Mouse (Mus musculus) hindbrain, embryonic 11.5 days (tissue): ENCODE measurements around the gene Zfp777. TPM values are rescaled to one million over a fixed set of nuclear protein-coding genes. Genes with fewer than 3 reads are reported as not detected.
A peak's percentile ranks its signal among the peaks of the same experiment; 100 is the strongest.

ENCODE experiments used
- ATAC-seq: fragments of 200-750 bp; cut with Nextera tagmentation; 2 replicates; pipeline ENCODE4 v1.8.0; 2017; ENCODE audit warnings: mild to moderate bottlenecking, moderate TSS enrichment, moderate library complexity; ENCODE audit not compliant: low FRiP score
- DNase-seq: peaks from one replicate; pipeline ENCODE4 v3.0.0-alpha.2; 2015; ENCODE audit warnings: low spot score
- H3K27ac ChIP-seq: fragments of 300-500 bp; sonication (generic); 2 replicates; pipeline ENCODE4 v1.5.1; 2014; ENCODE audit warnings: mild to moderate bottlenecking, low read depth, low read length
- H3K27me3 ChIP-seq: fragments of 300-500 bp; sonication (generic); 2 replicates; pipeline ENCODE4 v1.6.1; 2014; ENCODE audit warnings: mild to moderate bottlenecking, low read length, moderate library complexity, mixed read lengths; ENCODE audit not compliant: control insufficient read depth, insufficient read depth
- H3K36me3 ChIP-seq: fragments of 300-500 bp; sonication (generic); 2 replicates; pipeline ENCODE4 v1.6.1; 2014; ENCODE audit warnings: mild to moderate bottlenecking, low read length, moderate library complexity, mixed read lengths; ENCODE audit not compliant: control insufficient read depth, insufficient read depth
- H3K4me1 ChIP-seq: fragments of 300-500 bp; sonication (generic); replicated peaks from 2 replicates; pipeline ENCODE4 v1.6.1; 2014; ENCODE audit warnings: low read length, mixed read lengths; ENCODE audit not compliant: control insufficient read depth, insufficient read depth
- H3K4me2 ChIP-seq: fragments of 300-500 bp; sonication (generic); replicated peaks from 2 replicates; pipeline ENCODE4 v1.6.1; 2014; ENCODE audit warnings: mild to moderate bottlenecking, low read depth, low read length
- H3K4me3 ChIP-seq: fragments of 300-500 bp; sonication (generic); 2 replicates; pipeline ENCODE4 v1.5.1; 2014; ENCODE audit warnings: low read depth, low read length
- H3K9ac ChIP-seq: fragments of 300-500 bp; sonication (generic); 2 replicates; pipeline ENCODE4 v1.6.1; 2014; ENCODE audit warnings: low read depth, low read length
- H3K9me3 ChIP-seq: fragments of 300-500 bp; sonication (generic); 2 replicates; pipeline ENCODE4 v1.6.1; 2016; ENCODE audit warnings: low read length; ENCODE audit not compliant: control insufficient read depth
- WGBS: fragments of 180-500 bp; shearing (Covaris S2); extraction: QIAGEN DNeasy Blood & Tissue Kit; methylation state at CpG from one replicate; pipeline ENCODE4 v1.1.7; 2014; 5-methylcytosine and 5-hydroxymethylcytosine counted together
- polyA plus RNA-seq: library from polyadenylated mRNA; unstranded; fragments of >200 nt; fragmentation: Nextera tagmentation; extraction: Ambion mirVana; gene quantifications from 2 replicates; pipeline ENCODE4 v1.2.1, GENCODE M21; 2014

The Zfp777 gene
- polyA plus RNA-seq, result 9.3 and 9.7 TPM in 2 replicates

DNA sequence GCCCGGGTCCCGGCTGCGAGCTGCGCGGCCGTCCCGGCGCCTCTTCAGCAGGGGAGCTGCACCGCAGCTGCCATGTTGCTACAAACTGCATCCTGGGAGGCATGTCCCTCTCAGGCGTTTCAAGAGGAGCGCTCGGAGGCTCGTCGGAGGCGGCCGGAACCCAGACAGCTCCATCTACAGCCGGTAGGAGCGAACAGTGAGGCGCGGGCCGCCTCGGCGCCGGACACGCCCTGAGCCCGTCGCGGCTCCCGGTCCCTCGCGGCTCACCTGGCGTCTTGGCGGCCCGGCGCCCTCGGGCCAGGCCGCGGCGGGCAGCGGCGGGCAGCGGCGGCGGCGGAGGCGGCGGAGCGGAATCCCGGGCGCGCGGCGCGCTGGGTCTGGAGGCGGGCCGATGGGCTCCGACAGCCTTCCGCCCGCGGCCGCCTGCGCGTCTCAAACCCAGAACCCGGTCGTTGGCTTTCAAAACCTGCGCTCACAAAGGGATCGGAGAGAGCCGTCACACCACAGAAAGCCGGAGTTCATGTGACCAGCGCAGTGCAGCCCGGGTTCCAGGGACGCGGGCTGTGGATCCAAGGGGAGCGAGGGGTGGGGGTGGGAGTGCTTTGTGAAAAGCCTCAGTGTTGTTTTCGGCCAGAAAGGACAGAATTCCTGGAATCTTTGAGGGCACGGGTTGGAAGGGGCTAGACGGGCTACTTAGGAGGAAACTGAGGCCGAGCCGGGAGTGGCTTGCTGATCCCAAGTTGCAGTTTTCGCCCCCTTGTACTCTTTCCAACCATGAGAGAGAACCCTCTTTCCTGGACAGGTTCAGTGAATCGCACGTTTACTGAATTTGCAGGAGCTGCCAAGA, at the start of gene Zfp777:
Gene Zfp777 (minus strand): TSS at position 486 of the 847 bp plus-strand sequence.
- 0 out of 2 replicates have a peak, but pooled peaks cover 3% of the 10 kb centered on the region for H3K36me3 ChIP-seq
- no peaks in the 10 kb centered on the region for H3K27me3 ChIP-seq
- H3K9me3 ChIP-seq, result no peaks in the 10 kb centered on the region
- H3K9ac ChIP-seq, result peak within 1 kb of the TSS; percentile 90
- ATAC-seq, result peak; percentile 84
- peak; percentile 85 for DNase-seq
- under 1% methylated on average over 70 of the region's 82 CpGs for WGBS
- H3K4me1 ChIP-seq, result no peaks in the 10 kb centered on the region
- peak within 1 kb of the TSS; percentile 73 for H3K4me3 ChIP-seq
- H3K4me2 ChIP-seq, result peak within 1 kb of the TSS; percentile 76
- peak within 1 kb of the TSS; percentile 91 for H3K27ac ChIP-seq

DNA sequence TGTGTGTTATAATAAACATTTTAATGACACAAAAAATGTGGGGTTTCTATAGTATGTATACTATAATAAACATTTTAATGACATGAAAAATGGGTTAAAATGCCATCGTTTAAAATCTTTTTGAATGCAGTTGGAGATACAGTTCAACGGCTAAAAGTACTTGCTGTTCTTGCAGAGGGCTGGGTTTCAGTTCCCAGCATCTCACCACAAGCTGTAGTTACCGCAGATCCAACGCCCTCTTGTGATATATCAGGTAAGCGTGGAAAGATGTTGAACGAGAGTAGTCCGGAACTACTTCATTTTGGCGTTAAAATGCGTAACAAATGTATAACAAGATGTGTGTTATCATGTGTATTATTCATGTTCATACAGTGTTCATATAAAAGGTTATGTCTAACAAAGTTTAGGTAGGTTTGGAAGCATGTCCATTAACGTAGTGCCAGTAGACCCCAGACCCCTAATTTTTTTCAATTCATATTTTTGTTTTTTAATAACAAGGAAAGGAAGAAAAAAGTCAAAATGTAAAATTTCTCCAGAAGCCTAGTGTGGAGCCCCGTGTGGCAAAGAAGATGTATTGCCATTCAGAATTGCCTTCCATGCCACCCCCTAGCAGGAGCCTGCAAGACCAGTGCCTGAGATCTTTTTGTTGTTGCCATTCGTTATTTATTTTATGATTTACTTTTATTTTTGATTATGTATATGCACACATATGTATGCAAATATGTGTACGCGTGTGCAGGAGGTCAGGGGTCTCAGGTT, 38.4 kb upstream of the Zfp777 start:
- Histone ChIP-seq H3K4me3 (peak overlapping the region; percentile 89), H3K27ac (no peak overlapping the region), H3K9ac (no peak overlapping the region), H3K9me3 (no peaks in the 10 kb centered on the region), H3K4me2 (peak overlapping the region; percentile 74), H3K27me3 (no peaks in the 10 kb centered on the region), H3K36me3 (0 out of 2 replicates have a peak, but pooled peaks cover 6% of the 10 kb centered on the region), H3K4me1 (peaks cover 3% of the 10 kb centered on the region; the same call in 1 of the 2 replicates)
- WGBS, result 40% methylated on average over 14 of the region's 14 CpGs
- ATAC-seq (no peak), DNase-seq (peak; percentile 14)

DNA sequence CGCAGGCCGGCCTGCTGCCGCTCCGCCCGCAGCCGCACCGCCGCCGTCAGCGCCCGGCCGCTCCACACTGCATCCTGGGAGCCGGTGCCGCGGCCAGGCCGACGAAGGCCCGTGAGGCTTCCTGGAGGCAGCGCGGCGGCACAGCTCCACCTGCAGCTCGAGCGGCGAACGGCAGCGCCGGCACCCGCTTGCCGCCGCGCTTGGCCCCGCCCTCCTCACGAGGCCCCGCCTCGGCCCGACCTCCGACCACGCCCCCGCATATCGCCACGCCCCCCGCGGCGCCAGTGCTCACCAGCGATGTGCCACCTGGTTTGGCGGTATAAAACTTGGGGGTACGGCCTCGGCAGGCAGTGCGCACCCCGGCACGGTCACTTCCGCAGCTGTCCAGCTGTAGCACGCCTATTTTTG, 37.8 kb upstream of the Zfp777 start, which contains the start of gene Zfp746:
Gene Zfp746 (minus strand): TSS at position 123 of the 408 bp plus-strand sequence.
- Histone ChIP-seq H3K4me2 (peak within 1 kb of the TSS; percentile 74), H3K27me3 (no peaks in the 10 kb centered on the region), H3K27ac (peak within 1 kb of the TSS; percentile 86), H3K4me1 (peaks cover 3% of the 10 kb centered on the region; the same call in 1 of the 2 replicates), H3K36me3 (peaks cover 8% of the 10 kb centered on the region; the same call in 1 of the 2 replicates), H3K4me3 (peak within 1 kb of the TSS; percentile 89), H3K9me3 (no peaks in the 10 kb centered on the region), H3K9ac (peak within 1 kb of the TSS; percentile 96)
- ATAC-seq (peak; percentile 95), DNase-seq (peak; percentile 93)
- WGBS, result under 1% methylated on average over 37 of the region's 53 CpGs

DNA sequence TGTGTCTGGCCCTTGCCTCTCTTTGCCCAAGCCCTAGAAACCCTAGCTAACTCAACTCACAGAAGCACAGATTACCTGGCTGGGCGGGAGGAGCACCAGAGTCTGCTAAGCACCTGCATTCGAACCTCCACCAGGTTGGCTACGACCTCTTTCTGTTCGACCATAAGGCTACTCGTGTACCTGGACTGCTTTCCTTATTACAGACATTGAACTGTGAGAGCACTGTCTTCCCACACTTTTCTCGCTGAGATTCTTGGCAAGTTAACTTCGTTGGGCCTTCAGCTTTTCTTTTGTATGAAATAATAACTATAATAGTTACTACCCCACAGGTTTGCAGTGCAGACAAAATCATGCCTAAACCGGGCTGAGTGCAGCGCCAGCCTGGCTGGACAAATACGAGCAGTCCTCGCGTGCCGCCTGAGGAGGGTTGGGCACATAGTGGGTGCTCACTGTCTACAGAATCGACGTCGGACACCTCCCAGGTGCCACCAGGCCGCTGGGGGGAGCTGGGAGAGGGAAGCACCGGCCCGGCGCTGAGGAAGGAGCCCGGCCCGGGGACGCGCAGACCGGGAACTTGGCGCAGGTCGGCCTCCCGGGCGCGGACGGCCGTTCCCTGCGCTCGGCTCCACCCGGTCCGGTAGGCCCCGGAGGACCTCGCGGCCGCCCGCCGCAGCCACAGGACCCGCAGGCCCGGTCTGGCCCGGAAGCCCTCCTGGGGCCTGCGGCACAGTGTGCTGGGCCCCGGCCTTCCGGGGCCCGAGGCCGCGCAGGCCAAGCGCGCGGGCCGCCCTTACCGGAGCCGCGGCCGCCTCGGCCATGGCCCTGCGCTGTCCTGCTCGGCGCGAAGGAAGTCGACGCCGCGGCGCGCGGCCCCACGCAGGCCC, 37.1 kb upstream of the Zfp777 start:
- Histone ChIP-seq H3K36me3 (peaks cover 8% of the 10 kb centered on the region), H3K4me1 (peaks cover 3% of the 10 kb centered on the region; the same call in 1 of the 2 replicates), H3K27ac (peak overlapping the region; percentile 86), H3K27me3 (no peaks in the 10 kb centered on the region), H3K4me3 (peak overlapping the region; percentile 89), H3K9me3 (no peaks in the 10 kb centered on the region), H3K9ac (peak overlapping the region; percentile 96), H3K4me2 (peak overlapping the region; percentile 74)
- ATAC-seq, result peak; percentile 93
- 3% methylated on average over 63 of the region's 72 CpGs for WGBS
- DNase-seq, result peak; percentile 74

DNA sequence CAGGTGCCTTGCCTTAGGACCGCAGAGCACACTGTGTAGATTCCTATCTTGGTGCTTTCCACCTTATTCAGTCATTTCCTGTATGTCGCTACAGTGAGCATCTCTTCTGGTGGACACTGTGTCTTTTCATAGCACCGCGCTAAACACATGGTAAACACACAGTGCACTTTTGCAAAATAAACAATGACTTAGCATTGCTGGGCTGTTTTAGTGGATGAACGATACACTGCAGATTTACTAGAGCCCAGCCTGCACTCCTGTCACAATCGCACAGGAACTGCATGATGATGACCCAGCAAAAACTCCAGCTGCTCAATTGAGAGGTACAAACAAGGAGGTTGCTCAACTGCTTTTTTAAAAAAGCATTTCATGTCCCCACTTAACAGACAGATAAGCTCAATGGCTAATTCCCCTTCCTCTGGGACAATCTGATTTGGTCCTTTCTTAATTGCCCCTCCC, 35.1 kb upstream of the Zfp777 start:
- 95% methylated on average over 6 of the region's 6 CpGs for WGBS
- DNase-seq (no peak), ATAC-seq (no peak)
- Histone ChIP-seq H3K27ac (no peak overlapping the region), H3K36me3 (peaks cover 11% of the 10 kb centered on the region), H3K9ac (no peak overlapping the region), H3K9me3 (no peaks in the 10 kb centered on the region), H3K4me1 (peaks cover 3% of the 10 kb centered on the region; the same call in 1 of the 2 replicates), H3K27me3 (no peaks in the 10 kb centered on the region), H3K4me2 (no peak overlapping the region), H3K4me3 (no peak overlapping the region)

DNA sequence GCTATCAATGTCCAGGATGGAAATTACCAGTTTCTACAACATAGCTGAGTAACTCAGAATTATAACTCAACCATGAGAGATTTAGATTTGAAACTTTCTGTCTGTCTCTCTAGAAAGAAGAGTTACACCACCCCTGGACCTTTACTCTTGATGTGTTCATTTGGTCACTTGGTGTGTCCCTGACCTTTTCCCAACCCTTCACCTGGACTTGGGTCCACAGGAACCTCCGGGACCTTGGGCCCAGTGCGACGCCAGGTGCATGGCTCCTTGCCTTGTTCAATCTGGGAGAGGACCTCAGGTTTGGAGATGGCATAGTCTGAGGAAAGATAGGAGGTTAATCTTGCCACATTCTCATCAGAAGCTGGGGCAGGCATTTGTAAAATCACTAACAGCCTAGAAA, 33.2 kb upstream of the Zfp777 start:
- 99% methylated on average over 3 of the region's 3 CpGs for WGBS
- ATAC-seq (no peak), DNase-seq (no peak)
- Histone ChIP-seq H3K27me3 (no peaks in the 10 kb centered on the region), H3K9me3 (no peaks in the 10 kb centered on the region), H3K4me3 (no peak overlapping the region), H3K27ac (no peak overlapping the region), H3K4me1 (peaks cover 3% of the 10 kb centered on the region; the same call in 1 of the 2 replicates), H3K4me2 (no peak overlapping the region), H3K9ac (no peak overlapping the region), H3K36me3 (peaks cover 11% of the 10 kb centered on the region)

DNA sequence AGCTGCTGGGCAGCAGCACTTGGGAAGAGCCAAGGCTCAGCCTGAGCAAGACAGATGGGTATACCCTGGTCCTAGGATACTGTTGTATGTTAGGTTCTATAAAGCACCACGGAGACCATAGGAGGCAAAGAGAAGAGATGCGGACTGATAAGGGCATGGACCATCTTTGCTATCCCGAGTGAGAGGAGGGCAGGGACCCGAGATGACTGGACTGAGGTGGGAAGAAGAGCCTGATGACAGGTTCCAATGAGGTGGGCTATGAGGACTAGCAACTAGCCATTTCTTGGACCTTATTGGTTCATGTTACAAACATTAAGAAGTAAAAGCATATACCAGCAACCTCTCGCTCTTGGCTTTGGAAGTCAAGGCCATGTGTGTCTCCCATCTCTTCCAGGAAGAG, 32.3 kb upstream of the Zfp777 start:
- Histone ChIP-seq H3K4me2 (no peak overlapping the region), H3K27me3 (no peaks in the 10 kb centered on the region), H3K27ac (no peak overlapping the region), H3K36me3 (peaks cover 11% of the 10 kb centered on the region), H3K9ac (no peak overlapping the region), H3K4me3 (no peak overlapping the region), H3K4me1 (peaks cover 3% of the 10 kb centered on the region; the same call in 1 of the 2 replicates), H3K9me3 (no peaks in the 10 kb centered on the region)
- DNase-seq (no peak), ATAC-seq (no peak)
- 91% methylated on average over 5 of the region's 5 CpGs for WGBS

DNA sequence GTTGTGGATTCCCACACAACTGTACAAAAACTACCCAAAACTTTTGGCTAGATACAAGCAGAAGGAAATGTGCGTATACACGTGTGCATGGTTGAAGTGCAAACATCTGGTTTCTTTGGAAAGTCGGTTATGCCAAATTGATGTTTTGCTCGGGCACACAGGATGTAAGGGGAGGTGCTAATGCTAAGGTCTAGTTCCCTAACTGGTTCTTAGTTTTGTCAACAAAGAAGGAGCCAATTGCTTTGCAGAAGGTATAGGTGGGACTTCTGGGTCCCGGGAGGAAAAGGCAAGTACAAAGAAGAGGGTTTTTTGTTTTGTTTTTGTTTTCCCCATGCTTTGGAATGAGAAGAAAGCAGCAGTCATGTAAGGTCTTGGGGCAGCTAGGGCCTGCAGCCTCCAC, 24.6 kb upstream of the Zfp777 start:
- Histone ChIP-seq H3K36me3 (no peaks in the 10 kb centered on the region), H3K4me1 (no peaks in the 10 kb centered on the region), H3K9me3 (no peaks in the 10 kb centered on the region), H3K27me3 (no peaks in the 10 kb centered on the region), H3K27ac (no peak overlapping the region), H3K4me3 (no peak overlapping the region), H3K4me2 (no peak overlapping the region), H3K9ac (no peak overlapping the region)
- WGBS, result 78% methylated on average over 5 of the region's 5 CpGs
- DNase-seq (no peak), ATAC-seq (no peak)
